Mouse (Mus musculus): Measurements from ENCODE around the gene Bspry.

Bspry gene

DNA sequence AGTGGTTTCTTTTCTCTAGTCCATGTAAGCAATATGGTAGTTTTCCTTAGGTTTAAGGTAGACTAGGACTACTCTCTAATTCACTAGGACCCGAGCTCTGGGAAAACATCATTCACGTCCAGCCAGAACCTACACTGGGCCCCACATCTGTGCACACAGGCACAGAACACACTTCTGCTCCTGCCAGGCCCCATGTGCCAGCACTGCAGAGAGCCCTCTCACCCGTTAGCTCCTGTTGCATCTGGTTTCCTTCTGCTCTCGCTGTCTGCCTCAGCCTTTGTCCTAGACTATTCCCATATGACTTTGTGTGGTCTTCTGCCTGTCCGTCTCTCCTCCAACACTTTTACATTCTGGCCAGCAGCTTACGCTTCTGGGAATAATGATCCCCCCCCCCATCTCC, 53.9 kb downstream of the Bspry start:
- in situ Hi-C loops (cut with MboI; ENCODE audit: low pct_unique_long_range_greater_than_20kb in 1 of 2, low sequenced_read_pairs in 2 of 2, unreplicated experiment in 1 of 2) = no loop called here

DNA sequence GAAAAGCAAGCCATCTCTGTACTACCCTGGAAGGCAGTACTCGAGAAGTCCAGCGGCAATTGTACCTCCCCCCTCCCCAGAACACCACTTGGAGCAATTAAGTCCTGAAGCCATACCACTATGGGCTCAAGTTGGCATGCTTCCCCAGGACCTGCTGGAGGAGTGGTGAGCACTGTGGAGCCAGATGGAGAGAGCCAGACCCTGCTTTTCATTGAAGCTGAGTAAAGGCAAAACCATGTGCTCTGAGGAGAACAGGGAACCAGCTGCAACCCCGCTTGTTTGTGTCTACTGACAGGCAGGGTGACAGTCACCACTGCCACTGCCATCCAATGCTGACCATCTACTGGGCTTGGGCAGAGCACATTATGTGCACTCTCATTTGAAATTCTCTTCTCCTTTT, 61.9 kb downstream of the Bspry start:
- in situ Hi-C loops (cut with MboI; ENCODE audit: low pct_unique_long_range_greater_than_20kb in 1 of 2, low sequenced_read_pairs in 2 of 2, unreplicated experiment in 1 of 2) = no loop called here

DNA sequence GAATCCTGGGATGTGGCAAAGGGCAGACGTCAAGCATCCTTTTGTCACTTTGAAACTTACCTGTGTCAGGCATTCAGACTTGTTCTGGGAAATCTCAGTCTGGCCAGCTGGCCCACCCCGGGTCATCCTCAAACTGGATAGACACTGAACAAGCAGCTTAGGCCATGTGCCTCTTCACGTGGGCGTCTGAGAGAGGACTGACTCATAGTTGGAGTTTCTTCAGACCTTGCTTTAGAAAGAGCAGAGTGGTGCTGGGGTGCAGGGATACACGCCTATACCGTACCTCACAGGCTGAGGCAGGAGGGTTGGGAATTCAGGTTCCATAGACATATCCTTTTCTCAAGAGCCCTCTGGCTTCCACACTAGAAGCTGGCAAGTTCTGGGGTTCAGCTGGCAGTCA, 63.9 kb downstream of the Bspry start:
- in situ Hi-C loops (cut with MboI; ENCODE audit: low pct_unique_long_range_greater_than_20kb in 1 of 2, low sequenced_read_pairs in 2 of 2, unreplicated experiment in 1 of 2) = no loop called here

DNA sequence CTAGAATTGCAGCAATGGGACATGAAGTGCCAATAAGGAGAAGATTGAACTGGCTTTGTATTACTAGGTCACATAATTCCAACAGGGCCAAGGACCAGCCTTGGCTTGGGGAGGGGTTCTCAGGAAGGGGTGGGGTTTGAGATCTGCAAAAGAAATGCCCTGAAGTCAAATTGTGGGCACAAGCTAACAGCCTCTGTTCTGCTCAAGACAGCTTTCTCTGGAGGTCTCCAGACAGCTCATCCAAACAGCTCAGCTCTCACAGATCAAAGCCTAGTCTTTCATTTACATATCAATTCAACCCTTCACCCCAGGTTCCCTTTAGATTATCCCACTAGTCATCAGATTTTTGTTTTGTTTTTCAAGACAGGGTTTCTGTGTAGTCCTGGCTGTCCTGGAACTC, 64.9 kb downstream of the Bspry start:
- in situ Hi-C loops (cut with MboI; ENCODE audit: low pct_unique_long_range_greater_than_20kb in 1 of 2, low sequenced_read_pairs in 2 of 2, unreplicated experiment in 1 of 2) = no loop called here

All from mouse embryonic stem cell (cell line).